Mouse (Mus musculus) kidney, postnatal 0 days (tissue): ENCODE measurements at regions not wholly inside any gene's neighbourhood (a gene's known extent, or its start where the extent isn't known, plus 50 kb on each side); places are given as distances from the start of the nearest gene placed in this dataset.
A peak's percentile ranks its signal among the peaks of the same experiment; 100 is the strongest.

Experiments
- ATAC-seq: fragments of 200-750 bp; cut with Nextera tagmentation; replicated peaks from 2 replicates; pipeline ENCODE4 v1.8.0; 2017; ENCODE audit warnings: low read depth, moderate number of reproducible peaks, moderate TSS enrichment, moderate library complexity; ENCODE audit not compliant: low FRiP score
- DNase-seq: peaks from one replicate; pipeline ENCODE4 v3.0.0-alpha.2; 2016; ENCODE audit warnings: low spot score
- H3K27ac ChIP-seq: fragments of 300-500 bp; sonication (generic); 2 replicates; pipeline ENCODE4 v1.5.1; 2014; ENCODE audit warnings: mild to moderate bottlenecking
- H3K27me3 ChIP-seq: fragments of 300-500 bp; sonication (generic); 2 replicates; pipeline ENCODE4 v1.6.1; 2014; ENCODE audit warnings: low read length, mixed read lengths; ENCODE audit not compliant: insufficient read depth
- H3K36me3 ChIP-seq: fragments of 300-500 bp; sonication (generic); 2 replicates; pipeline ENCODE4 v1.6.1; 2014; ENCODE audit warnings: low read length, mixed read lengths; ENCODE audit not compliant: insufficient read depth
- H3K4me1 ChIP-seq: fragments of 300-500 bp; sonication (generic); replicated peaks from 2 replicates; pipeline ENCODE4 v1.6.1; 2014; ENCODE audit warnings: antibody characterized with exemption, low read length, mixed read lengths; ENCODE audit not compliant: insufficient read depth
- H3K4me2 ChIP-seq: fragments of 300-500 bp; sonication (generic); 2 replicates; pipeline ENCODE4 v1.6.1; 2014; ENCODE audit warnings: mild to moderate bottlenecking, low read length, moderate library complexity, mixed read lengths
- H3K4me3 ChIP-seq: fragments of 300-500 bp; sonication (generic); replicated peaks from 2 replicates; pipeline ENCODE4 v1.5.1; 2014; ENCODE audit warnings: low read depth, low read length
- H3K9ac ChIP-seq: fragments of 300-500 bp; sonication (generic); 2 replicates; pipeline ENCODE4 v1.6.1; 2014; ENCODE audit warnings: low read depth, low read length
- H3K9me3 ChIP-seq: fragments of 300-500 bp; sonication (generic); replicated peaks from 2 replicates; pipeline ENCODE4 v1.6.1; 2016; ENCODE audit warnings: low read length, inconsistent platforms, mixed read lengths
- CTCF ChIP-seq: IDR thresholded peaks from 2 replicates; pipeline ENCODE4 v1.5.1; 2016; ENCODE audit warnings: antibody characterized with exemption, low read depth, mild to moderate bottlenecking, moderate library complexity
- WGBS: fragments of 180-500 bp; shearing (Covaris S2); extraction: QIAGEN DNeasy Blood & Tissue Kit; methylation state at CpG from one replicate; pipeline ENCODE4 v1.1.7; 2014; 5-methylcytosine and 5-hydroxymethylcytosine counted together

- Histone ChIP-seq H3K27me3 (no peaks in the 10 kb centered on the region), H3K4me2 (no peak overlapping the region), H3K4me3 (no peak overlapping the region), H3K27ac (no peak overlapping the region), H3K4me1 (no peaks in the 10 kb centered on the region), H3K9ac (no peak overlapping the region), H3K36me3 (no peaks in the 10 kb centered on the region), H3K9me3 (no peaks in the 10 kb centered on the region)
- ATAC-seq (no peak), DNase-seq (no peak)
- 65% methylated on average over 7 of the region's 7 CpGs for WGBS
- no peak for TF ChIP-seq CTCF
Measured at GRCm38 (mm10) chr13:45238258-45238657, 151.3 kb upstream of the Mylip start.

- no peak for ATAC-seq
- no peaks in the 10 kb centered on the region for H3K27me3 ChIP-seq
- no peaks in the 10 kb centered on the region for H3K36me3 ChIP-seq
- peak; percentile 54 for DNase-seq
- no peaks in the 10 kb centered on the region for H3K9me3 ChIP-seq
- WGBS, result 26% methylated on average over 9 of the region's 9 CpGs
- no peak for TF ChIP-seq CTCF
- H3K4me1 ChIP-seq, result no peaks in the 10 kb centered on the region
- no peak overlapping the region for H3K9ac ChIP-seq
- H3K27ac ChIP-seq, result no peak overlapping the region
- H3K4me3 ChIP-seq, result no peak overlapping the region
- peak overlapping the region; percentile 36 for H3K4me2 ChIP-seq
Measured at GRCm38 (mm10) chr13:45239153-45239552, 150.4 kb upstream of the Mylip start.

- 87% methylated on average over 13 of the region's 13 CpGs for WGBS
- TF ChIP-seq CTCF, result peak; percentile 28; the same call in 1 of the 2 replicates
- DNase-seq, result no peak
- Histone ChIP-seq H3K9ac (no peak overlapping the region), H3K4me1 (no peaks in the 10 kb centered on the region), H3K27me3 (no peaks in the 10 kb centered on the region), H3K4me2 (no peak overlapping the region), H3K9me3 (no peaks in the 10 kb centered on the region), H3K36me3 (no peaks in the 10 kb centered on the region), H3K27ac (no peak overlapping the region), H3K4me3 (no peak overlapping the region)
- no peak for ATAC-seq
Measured at GRCm38 (mm10) chr13:45240009-45240653, 149.4 kb upstream of the Mylip start.

- ATAC-seq (no peak), DNase-seq (peak; percentile 57)
- H3K4me1 ChIP-seq, result no peaks in the 10 kb centered on the region
- H3K4me2 ChIP-seq, result no peak overlapping the region
- H3K9me3 ChIP-seq, result no peaks in the 10 kb centered on the region
- H3K4me3 ChIP-seq, result no peak overlapping the region
- no peak overlapping the region; the same call in 1 of the 2 replicates for H3K27ac ChIP-seq
- WGBS, result 55% methylated on average over 3 of the region's 3 CpGs
- no peaks in the 10 kb centered on the region for H3K27me3 ChIP-seq
- no peak overlapping the region for H3K9ac ChIP-seq
- TF ChIP-seq CTCF, result no peak
- no peaks in the 10 kb centered on the region for H3K36me3 ChIP-seq
Measured at GRCm38 (mm10) chr13:45242261-45242660, 147.3 kb upstream of the Mylip start.

- Histone ChIP-seq H3K27me3 (no peaks in the 10 kb centered on the region), H3K9ac (no peak overlapping the region), H3K27ac (no peak overlapping the region; the same call in 1 of the 2 replicates), H3K4me3 (no peak overlapping the region), H3K9me3 (no peaks in the 10 kb centered on the region), H3K4me1 (no peaks in the 10 kb centered on the region), H3K36me3 (no peaks in the 10 kb centered on the region), H3K4me2 (no peak overlapping the region)
- ATAC-seq (no peak), DNase-seq (no peak)
- TF ChIP-seq CTCF, result no peak
- WGBS, result 57% methylated on average over 12 of the region's 12 CpGs
Measured at GRCm38 (mm10) chr13:45242750-45243149, 146.8 kb upstream of the Mylip start.

- H3K27me3 ChIP-seq, result no peaks in the 10 kb centered on the region
- H3K36me3 ChIP-seq, result no peaks in the 10 kb centered on the region
- no peak overlapping the region for H3K4me3 ChIP-seq
- 0 out of 2 replicates have a peak overlapping the region, but pooled peaks have one; percentile 15 for H3K27ac ChIP-seq
- whole genome bisulfite sequencing, result 50% methylated on average over 5 of the region's 5 CpGs
- no peak for ATAC-seq
- H3K9ac ChIP-seq, result no peak overlapping the region
- no peaks in the 10 kb centered on the region for H3K4me1 ChIP-seq
- no peak overlapping the region for H3K4me2 ChIP-seq
- TF ChIP-seq CTCF, result no peak
- no peak for DNase-seq
- no peaks in the 10 kb centered on the region for H3K9me3 ChIP-seq
Measured at GRCm38 (mm10) chr13:45245651-45246050, 143.9 kb upstream of the Mylip start.

- no peak for DNase-seq
- TF ChIP-seq CTCF, result no peak
- Histone ChIP-seq H3K36me3 (no peaks in the 10 kb centered on the region), H3K9me3 (no peaks in the 10 kb centered on the region), H3K4me1 (no peaks in the 10 kb centered on the region), H3K27ac (no peak overlapping the region), H3K9ac (no peak overlapping the region), H3K4me3 (no peak overlapping the region), H3K4me2 (no peak overlapping the region), H3K27me3 (no peaks in the 10 kb centered on the region)
- 77% methylated on average over 2 of the region's 2 CpGs for WGBS
- no peak for ATAC-seq
Measured at GRCm38 (mm10) chr13:45246341-45246740, 143.2 kb upstream of the Mylip start.
